Mouse (Mus musculus): ENCODE results near the gene Trpm7.

DNA sequence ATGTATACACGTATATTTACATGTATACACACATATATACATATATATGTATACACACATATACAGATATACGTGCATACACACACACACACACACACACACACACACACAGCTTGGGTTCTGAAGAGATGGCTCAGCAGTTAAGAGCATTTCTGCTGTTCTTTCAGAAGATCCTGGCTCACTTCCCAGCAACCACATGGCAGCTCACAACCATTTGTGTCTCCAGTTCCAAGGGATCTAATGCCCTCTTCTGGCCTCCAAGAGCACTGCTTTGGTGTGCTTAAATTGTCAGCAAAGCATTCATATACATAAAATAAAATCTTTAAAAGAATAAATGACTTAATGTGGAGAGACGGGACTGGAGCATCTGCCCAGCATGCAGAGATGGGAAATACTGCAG is 93.6 kb downstream of the Trpm7 start:
- TF ChIP-seq GATA1 (IDR thresholded peaks at IDR 0.05; ENCODE audit: low read length) (no peak), TAL1 (IDR thresholded peaks at IDR 0.05; ENCODE audit: low read length) (no peak)

Measured in erythroblast, embryonic 14.5 days (primary cell).